Mouse (Mus musculus) testis, adult 10 weeks (tissue): ENCODE results near the gene Olfr67. TPM values are rescaled to one million over a fixed set of nuclear protein-coding genes. Genes with fewer than 3 reads are reported as not detected.

Source experiments
- polyA plus RNA-seq: library from polyadenylated mRNA; stranded (reverse); fragments of 350-450 nt; fragmentation: Illumina TruSeq; extraction: RNeasy Lipid Tissue Mini Kit (QIAGEN cat#74804); gene quantifications from one replicate; pipeline ENCODE4 v1.2.3, GENCODE M21; 2014; ENCODE audit warnings: low read depth, low replicate concordance

Gene Olfr67
- polyA plus RNA-seq, result not detected

GRCm38 (mm10) chr7:103791721-103792120 lies at the start of gene Olfr67:
TSS of gene Olfr67 (minus strand) at chr7:103791821.

GRCm38 (mm10) chr7:103840268-103840667 lies 48.6 kb upstream of the Olfr67 start, which contains the start of gene Hbb-bh2:
TSS of gene Hbb-bh2 (minus strand) at chr7:103840520.

GRCm38 (mm10) chr7:103827808-103828207 lies 36.2 kb upstream of the Olfr67 start, which contains the start of gene Hbb-bs:
TSS of gene Hbb-bs (minus strand) at chr7:103828096.

GRCm38 (mm10) chr7:103813766-103814165 lies 22.1 kb upstream of the Olfr67 start, which contains the start of gene Hbb-bt:
TSS of gene Hbb-bt (minus strand) at chr7:103813996.

DNA sequence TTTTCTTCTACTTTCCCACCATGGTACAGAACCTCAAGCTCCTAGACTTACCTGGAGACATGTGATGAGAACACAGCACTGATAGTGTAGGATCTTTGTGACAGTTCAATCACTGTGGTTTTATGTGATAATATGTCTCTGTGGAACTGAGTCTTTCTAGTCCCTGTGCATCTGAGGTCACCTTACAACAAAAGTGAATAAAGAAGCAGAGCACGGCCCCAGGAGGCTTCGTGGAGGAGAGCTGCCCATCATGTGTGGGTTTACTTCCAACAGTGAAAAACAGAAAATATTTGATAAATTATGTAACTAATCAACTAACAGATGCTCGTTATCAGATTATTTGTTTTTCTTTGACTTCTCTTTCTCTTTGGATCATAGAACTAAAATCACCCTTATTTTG lies 12.0 kb downstream of the Olfr67 start, which contains the start of gene Olfr68:
Olfr68 (minus strand) TSS at position 101 of the 400 bp plus-strand sequence.

DNA sequence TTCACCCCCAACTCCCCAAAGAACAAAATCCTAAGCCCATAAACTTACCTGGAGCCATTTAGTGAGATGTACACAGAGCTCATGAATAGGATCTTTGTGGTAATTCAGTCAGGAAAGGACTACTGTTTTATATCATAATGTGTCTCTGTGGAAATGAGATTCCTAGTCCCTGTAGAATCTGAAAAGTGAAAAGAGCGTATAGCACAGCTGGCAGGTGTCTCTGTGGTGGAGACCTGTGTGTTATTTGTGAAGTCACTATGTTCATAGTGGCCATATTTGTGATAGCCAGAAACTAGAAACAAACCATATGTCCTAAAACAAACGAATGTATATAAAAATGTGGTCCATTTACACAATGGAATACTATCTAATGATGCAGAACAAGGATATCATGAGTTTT lies 20.1 kb downstream of the Olfr67 start, which contains the start of gene Olfr69:
Olfr69 (minus strand) TSS at position 101 of the 400 bp plus-strand sequence.

GRCm38 (mm10) chr7:103757233-103757632 lies 34.4 kb downstream of the Olfr67 start, which contains the start of gene Olfr630:
TSS of gene Olfr630 (minus strand) at chr7:103757333.

GRCm38 (mm10) chr7:103744843-103745242 lies 46.8 kb downstream of the Olfr67 start, which contains the start of gene Olfr629:
TSS of gene Olfr629 (minus strand) at chr7:103744943.

Other genes starting within 250 kb of the Olfr67 start
- gene Olfr612, start 249.1 kb downstream of the Olfr67 start, polyA plus RNA-seq, result not detected
- not detected for gene Olfr613, start 243.7 kb downstream of the Olfr67 start, polyA plus RNA-seq
- gene Olfr615, start 235.7 kb downstream of the Olfr67 start, polyA plus RNA-seq, result not detected
- 0.38 TPM for gene Olfr616, start 222.7 kb downstream of the Olfr67 start, polyA plus RNA-seq
- gene Olfr617, start 218.8 kb downstream of the Olfr67 start, polyA plus RNA-seq, result not detected
- gene Olfr618, start 201.7 kb downstream of the Olfr67 start, polyA plus RNA-seq, result not detected
- gene Olfr619, start 191.2 kb downstream of the Olfr67 start, polyA plus RNA-seq, result not detected
- not detected for gene Olfr620, start 179.3 kb downstream of the Olfr67 start, polyA plus RNA-seq
- not detected for gene Olfr622, start 149.1 kb downstream of the Olfr67 start, polyA plus RNA-seq
- not detected for gene Olfr623, start 128.1 kb downstream of the Olfr67 start, polyA plus RNA-seq
- gene Olfr624, start 120.6 kb downstream of the Olfr67 start, polyA plus RNA-seq, result 0.06 TPM
- not detected for gene Olfr625-ps1, start 109.1 kb downstream of the Olfr67 start, polyA plus RNA-seq
- gene Olfr243, start 77.2 kb downstream of the Olfr67 start, polyA plus RNA-seq, result not detected
- gene Olfr628, start 61.4 kb downstream of the Olfr67 start, polyA plus RNA-seq, result not detected
- not detected for gene Olfr629, start 46.9 kb downstream of the Olfr67 start, polyA plus RNA-seq
- gene Olfr630, start 34.5 kb downstream of the Olfr67 start, polyA plus RNA-seq, result not detected
- gene Olfr69, start 20.2 kb downstream of the Olfr67 start, polyA plus RNA-seq, result not detected
- gene Olfr68, start 12.1 kb downstream of the Olfr67 start, polyA plus RNA-seq, result not detected
- 0.62 TPM for gene Hbb-bt, start 22.2 kb upstream of the Olfr67 start, polyA plus RNA-seq
- gene Hbb-bs, start 36.3 kb upstream of the Olfr67 start, polyA plus RNA-seq, result 9.6 TPM
- not detected for gene Hbb-bh2, start 48.7 kb upstream of the Olfr67 start, polyA plus RNA-seq
- gene Hbb-bh1, start 51.3 kb upstream of the Olfr67 start, polyA plus RNA-seq, result not detected
- gene Hbb-y, start 61.4 kb upstream of the Olfr67 start, polyA plus RNA-seq, result not detected
- gene Olfr66, start 94.4 kb upstream of the Olfr67 start, polyA plus RNA-seq, result not detected
- gene Olfr64, start 102.7 kb upstream of the Olfr67 start, polyA plus RNA-seq, result not detected
- not detected for gene Olfr65, start 111.7 kb upstream of the Olfr67 start, polyA plus RNA-seq
- gene Olfr631, start 137.0 kb upstream of the Olfr67 start, polyA plus RNA-seq, result not detected
- gene Olfr632, start 142.5 kb upstream of the Olfr67 start, polyA plus RNA-seq, result not detected
- gene Olfr633, start 152.6 kb upstream of the Olfr67 start, polyA plus RNA-seq, result not detected
- 0.03 TPM for gene Olfr635, start 179.3 kb upstream of the Olfr67 start, polyA plus RNA-seq
- not detected for gene Olfr638, start 206.9 kb upstream of the Olfr67 start, polyA plus RNA-seq
- gene Olfr639, start 225.5 kb upstream of the Olfr67 start, polyA plus RNA-seq, result 0.07 TPM
- gene Olfr640, start 233.8 kb upstream of the Olfr67 start, polyA plus RNA-seq, result not detected
- not detected for gene Olfr641, start 243.6 kb upstream of the Olfr67 start, polyA plus RNA-seq